Mouse (Mus musculus) cortical plate, adult 2 months (tissue): Measurements from ENCODE around the gene Gpr119.

Experiments used
- CTCF ChIP-seq: fragments of 200-500 bp; IDR thresholded peaks from 2 replicates; pipeline ENCODE4 v1.5.1; 2011; ENCODE audit warnings: mild to moderate bottlenecking, control low read depth, low read length; ENCODE audit not compliant: insufficient read depth; ENCODE audit errors: extremely low read depth
- POLR2A ChIP-seq: fragments of 200-500 bp; IDR thresholded peaks from 2 replicates; pipeline ENCODE4 v1.6.1; 2011; ENCODE audit warnings: mild to moderate bottlenecking, low read length, control low read depth; ENCODE audit not compliant: insufficient read depth; ENCODE audit errors: extremely low read depth

DNA sequence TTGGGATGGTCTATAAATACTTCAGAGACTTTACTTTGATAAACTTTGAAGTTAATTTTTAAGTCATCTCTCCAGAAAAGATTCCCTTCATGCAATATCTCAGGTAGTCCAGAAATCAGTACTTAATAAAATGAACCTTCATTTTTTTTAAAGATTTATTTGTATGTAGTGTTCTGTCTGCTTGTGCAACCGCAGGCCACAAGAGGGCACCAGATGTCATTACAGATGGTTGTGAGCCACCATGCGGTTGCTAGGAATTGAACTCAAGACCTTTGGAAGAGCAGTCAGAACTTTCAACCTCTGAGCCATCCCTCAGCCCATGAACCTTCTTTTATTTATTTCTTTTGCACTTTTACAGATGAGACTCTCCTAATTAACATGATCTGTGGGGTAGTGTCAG is 37.2 kb downstream of the Gpr119 start:
- TF ChIP-seq POLR2A (no peak), CTCF (no peak)
